Mouse (Mus musculus): ENCODE measurements around the gene Inhba.

- TF ChIP-seq POLR2A (IDR thresholded peaks at IDR 0.05; ENCODE audit: low read depth, low read length) (no peak), CTCF (IDR thresholded peaks at IDR 0.05; ENCODE audit: extremely low read depth, insufficient read length, insufficient replicate concordance, low read depth, low read length) (no peak)
Observed at GRCm38 (mm10) chr13:15976584-15976983, 35.1 kb upstream of the Inhba start.
